Comparison of ENCODE assay signal across 5 mouse cellular contexts in the genomic region with DNA sequence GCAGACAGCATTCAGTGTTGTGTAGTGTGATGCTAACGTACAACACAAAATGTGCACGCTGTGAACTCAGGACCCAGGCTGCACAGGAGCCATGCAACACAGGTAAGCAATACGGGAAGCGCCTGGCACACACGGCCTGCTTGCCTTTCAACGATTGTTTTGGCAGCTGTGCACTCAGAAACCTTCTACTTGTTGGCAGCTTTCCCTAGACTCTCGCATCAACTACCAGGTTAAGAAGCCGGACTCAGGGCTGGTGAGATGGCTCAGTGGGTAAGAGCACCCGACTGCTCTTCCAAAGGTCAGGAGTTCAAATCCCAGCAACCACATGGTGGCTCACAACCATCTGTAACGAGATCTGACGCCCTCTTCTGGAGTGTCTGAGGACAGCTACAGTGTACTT. TPM values are rescaled to one million over a fixed set of nuclear protein-coding genes. Genes with fewer than 3 reads are reported as not detected.
"Had no signal": no experiment of that assay in that cellular context is flagged by ENCODE, and none has a peak within 500 bp of the region (broad histone marks: within the 10 kb centered on the region; RNA-seq: fewer than 3 reads in every experiment).

No protein-coding gene starts in this region.

RNA-seq across cellular contexts. Expression of gene Mpz, which starts 7.5 kb away (rescaled TPM):
- total RNA-seq: layer of hippocampus, postnatal 25 days; left cerebral cortex, adult 2 months; left cerebral cortex, postnatal 14 days; megakaryocyte progenitor cell, adult 5-6 weeks had no signal
- polyA plus RNA-seq: neural tube, embryonic 14.5 days had no signal
